Mouse (Mus musculus) common myeloid progenitor, adult 5-6 weeks (primary cell): ENCODE results near the gene 1700001C19Rik. TPM values are rescaled to one million over a fixed set of nuclear protein-coding genes. Genes with fewer than 3 reads are reported as not detected.
"Not testable (repeated sequence)": the region's sequence is repeated elsewhere in the genome, so short reads cannot be mapped to it uniquely, and the experiment has no call there.

Source experiments
- ATAC-seq: replicated peaks from 2 replicates; pipeline ENCODE4 v1.8.0; 2016; ENCODE audit warnings: low read depth, mild to moderate bottlenecking, moderate TSS enrichment, inconsistent platforms; ENCODE audit not compliant: poor library complexity, severe bottlenecking
- total RNA-seq: library from RNA; stranded (forward); fragments of 200-1000, 187-1606 nt; gene quantifications from 2 replicates; pipeline ENCODE4 v1.2.3, GENCODE M21; 2017

1700001C19Rik gene
- total RNA-seq, 1 experiment from 2014 or later, result not detected

- no peak for ATAC-seq
Observed at GRCm38 (mm10) chr17:47440359-47440890, 3.2 kb upstream of the 1700001C19Rik start.

- peak; percentile 61 for ATAC-seq
Observed at GRCm38 (mm10) chr17:47439396-47440028, 2.3 kb upstream of the 1700001C19Rik start.

- ATAC-seq, result no peak
Observed at GRCm38 (mm10) chr17:47438611-47439010, 1.4 kb upstream of the 1700001C19Rik start.

- ATAC-seq, result no peak
Observed at GRCm38 (mm10) chr17:47436156-47436906, 845 bp downstream of the 1700001C19Rik start, which contains the start of gene AI661453. Gene AI661453, plus strand, starts transcription at chr17:47436615.

GRCm38 (mm10) chr17:47430815-47431214 is 6.4 kb downstream of the 1700001C19Rik start:
- ATAC-seq, result no peak

GRCm38 (mm10) chr17:47428831-47429304 is 8.3 kb downstream of the 1700001C19Rik start:
- peak; percentile 53 for ATAC-seq

- ATAC-seq, result peak; percentile 50
Observed at GRCm38 (mm10) chr17:47427316-47427715, 9.9 kb downstream of the 1700001C19Rik start.

- ATAC-seq, result no peak
Observed at GRCm38 (mm10) chr17:47424186-47424585, 13.0 kb downstream of the 1700001C19Rik start.

GRCm38 (mm10) chr17:47422616-47423015 is 14.6 kb downstream of the 1700001C19Rik start:
- ATAC-seq, result not testable (repeated sequence)

GRCm38 (mm10) chr17:47421566-47421965 is 15.6 kb downstream of the 1700001C19Rik start:
- no peak for ATAC-seq

GRCm38 (mm10) chr17:47420195-47420594 is 17.0 kb downstream of the 1700001C19Rik start:
- ATAC-seq, result no peak

GRCm38 (mm10) chr17:47409897-47410861 is 27.0 kb downstream of the 1700001C19Rik start:
- ATAC-seq, result peak; percentile 44

- peak; percentile 88 for ATAC-seq
Observed at GRCm38 (mm10) chr17:47408558-47408898, 28.6 kb downstream of the 1700001C19Rik start.

GRCm38 (mm10) chr17:47407717-47408557 is 29.2 kb downstream of the 1700001C19Rik start:
- peak; percentile 12; the same call in 1 of the 2 replicates for ATAC-seq

- no peak for ATAC-seq
Observed at GRCm38 (mm10) chr17:47400451-47400850, 36.7 kb downstream of the 1700001C19Rik start, which contains the start of gene Guca1a. Gene Guca1a, minus strand, starts transcription at chr17:47400584.

- ATAC-seq, result no peak
Observed at GRCm38 (mm10) chr17:47399091-47399490, 38.1 kb downstream of the 1700001C19Rik start.

- peak; percentile 85 for ATAC-seq
Observed at GRCm38 (mm10) chr17:47395376-47395913, 41.7 kb downstream of the 1700001C19Rik start.

GRCm38 (mm10) chr17:47394223-47394869 is 42.8 kb downstream of the 1700001C19Rik start:
- peak; percentile 50 for ATAC-seq
